Mouse (Mus musculus): ENCODE measurements around the gene Supt5.
"Not testable (repeated sequence)": the region's sequence is repeated elsewhere in the genome, so short reads cannot be mapped to it uniquely, and the experiment has no call there.

DNA sequence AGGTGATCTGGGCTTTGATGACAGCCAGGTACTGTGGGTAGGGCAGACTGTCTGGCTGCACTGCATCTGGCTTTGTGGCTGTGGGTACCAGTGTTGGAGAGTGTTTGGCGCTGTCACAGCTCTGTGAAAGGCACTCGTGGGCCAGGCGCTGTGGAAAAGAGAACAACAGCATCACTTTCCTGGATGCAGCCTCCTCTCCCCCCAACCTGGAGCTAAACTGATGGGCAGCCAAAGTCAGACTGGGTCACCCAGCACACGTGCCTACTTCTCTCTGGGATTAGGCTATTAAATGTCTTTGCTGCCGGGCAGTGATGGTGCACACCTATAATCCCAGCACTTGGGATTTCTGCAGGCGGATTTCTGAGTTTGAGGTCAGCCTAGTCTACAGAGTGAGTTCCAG is 48.3 kb upstream of the Supt5 start:
- TF ChIP-seq CTCF (IDR thresholded peaks at IDR 0.05; ENCODE audit: borderline replicate concordance, control insufficient read depth, extremely low read depth, insufficient read depth, low read length, poor library complexity); POLR2A (IDR thresholded peaks at IDR 0.05; ENCODE audit: control insufficient read depth, extremely low read depth, insufficient read depth, low read length, poor library complexity): not testable (repeated sequence)

All from thymus, adult 2 months (tissue).